Mouse (Mus musculus) heart, postnatal 0 days (tissue): ENCODE results near the gene Pip4k2b.

Source experiments
- CTCF ChIP-seq: IDR thresholded peaks from 2 replicates; pipeline ENCODE4 v1.5.1; 2016; ENCODE audit warnings: antibody characterized with exemption, control low read depth, low read depth
- EP300 ChIP-seq: IDR thresholded peaks from 2 replicates; pipeline ENCODE4 v1.6.1; 2016; ENCODE audit warnings: antibody characterized with exemption, low read depth

DNA sequence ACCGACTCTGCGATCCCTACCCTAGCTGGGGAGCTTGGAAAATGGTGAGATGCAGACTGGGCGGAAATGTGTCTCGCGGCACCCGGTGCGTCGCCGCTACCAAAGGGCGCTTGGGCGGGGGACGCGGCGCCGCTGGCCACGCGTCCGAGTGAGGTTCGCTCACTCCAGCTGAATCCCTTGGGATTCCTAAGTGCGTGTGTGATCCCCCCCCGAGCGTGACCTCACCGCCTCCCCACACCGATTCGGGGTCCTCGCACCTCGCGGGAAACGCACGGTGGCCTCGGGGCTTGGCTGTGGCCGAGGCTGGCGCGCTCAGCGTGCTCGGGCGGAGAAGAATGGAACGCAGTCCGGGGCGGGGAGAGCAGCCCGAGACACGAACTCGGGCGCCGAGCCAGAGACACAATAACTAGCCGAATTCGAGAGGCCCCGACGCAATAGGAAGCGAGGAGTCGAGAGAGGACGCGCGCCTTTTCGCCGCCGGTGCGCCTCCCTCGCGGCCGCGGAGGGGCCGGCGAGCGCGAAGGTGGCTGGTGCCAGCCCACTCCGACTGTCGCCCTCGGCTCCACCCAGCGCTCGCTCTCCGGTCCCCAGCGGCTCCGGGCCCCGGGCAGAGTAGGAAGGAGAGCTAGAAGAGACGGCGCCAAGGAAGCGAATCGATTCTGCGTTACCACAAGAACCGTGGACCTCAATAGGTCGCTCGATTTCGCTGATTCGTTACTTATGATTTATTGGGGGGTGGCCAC lies 44.3 kb downstream of the Pip4k2b start, which contains the start of gene Pcgf2:
- TF ChIP-seq CTCF, result no peak
- no peak for TF ChIP-seq EP300
